Mouse (Mus musculus): ENCODE data around the gene Upp2. TPM values are rescaled to one million over a fixed set of nuclear protein-coding genes. Genes with fewer than 3 reads are reported as not detected.
A peak's percentile ranks its signal among the peaks of the same experiment; 100 is the strongest.

Gene Upp2
- polyA plus RNA-seq, 1 experiment = 41.1 TPM

DNA sequence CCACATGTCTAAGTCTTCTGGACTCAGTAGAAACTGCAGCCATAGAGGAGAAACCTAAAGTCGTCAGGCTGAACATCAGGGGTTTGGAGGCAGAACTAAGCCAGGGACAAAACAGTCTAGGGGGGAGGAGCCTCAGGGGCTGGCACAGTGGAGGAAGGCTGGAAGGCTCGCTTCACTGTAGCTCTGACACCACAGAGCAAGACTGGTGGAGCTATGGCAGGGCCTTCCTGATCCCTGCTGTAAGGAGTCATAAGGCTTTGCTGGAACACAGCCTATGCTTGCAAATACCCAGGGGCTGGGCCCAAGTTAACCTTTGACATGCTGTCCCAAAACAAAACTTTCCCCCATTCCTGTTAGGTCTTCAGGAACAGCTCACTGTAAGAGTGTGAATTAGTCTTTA lies 185.8 kb downstream of the Upp2 start:
- no peak overlapping the region for H3K27ac ChIP-seq (ENCODE audit: insufficient read depth, low read length)
- no peaks in the 10 kb centered on the region for H3K4me1 ChIP-seq (ENCODE audit: control insufficient read depth, insufficient read depth, low read length)
- H3K4me3 ChIP-seq (ENCODE audit: insufficient read depth, low read length) = no peak overlapping the region
- TF ChIP-seq CTCF (IDR thresholded peaks at IDR 0.05; ENCODE audit: extremely low read depth, insufficient read depth, low read length) (no peak), POLR2A (IDR thresholded peaks at IDR 0.05; ENCODE audit: extremely low read depth, insufficient read depth, low read length) (no peak)

DNA sequence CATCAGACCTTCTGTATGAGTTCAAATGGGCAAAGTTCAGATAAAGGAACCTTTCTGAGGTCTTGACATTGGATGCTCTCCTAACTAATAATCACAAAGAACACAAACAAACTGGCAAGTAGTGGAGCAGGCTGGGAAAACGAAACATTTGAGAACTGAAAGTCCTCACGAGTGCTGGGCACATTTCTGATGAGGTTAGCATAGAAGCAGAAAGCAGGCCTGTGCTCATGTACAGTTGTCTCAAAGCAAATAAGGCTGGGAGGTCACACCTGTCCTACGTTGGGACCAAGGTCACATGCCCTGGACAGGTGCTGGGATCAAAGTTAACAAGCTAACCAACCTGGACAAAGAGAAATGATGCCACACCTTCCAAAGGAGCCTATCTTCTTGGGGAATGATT lies 187.6 kb downstream of the Upp2 start:
- TF ChIP-seq CTCF (IDR thresholded peaks at IDR 0.05; ENCODE audit: extremely low read depth, insufficient read depth, low read length) (no peak), POLR2A (IDR thresholded peaks at IDR 0.05; ENCODE audit: extremely low read depth, insufficient read depth, low read length) (no peak)
- H3K4me1 ChIP-seq (ENCODE audit: control insufficient read depth, insufficient read depth, low read length) = no peaks in the 10 kb centered on the region
- H3K27ac ChIP-seq (ENCODE audit: insufficient read depth, low read length) = no peak overlapping the region
- H3K4me3 ChIP-seq (ENCODE audit: insufficient read depth, low read length) = no peak overlapping the region

DNA sequence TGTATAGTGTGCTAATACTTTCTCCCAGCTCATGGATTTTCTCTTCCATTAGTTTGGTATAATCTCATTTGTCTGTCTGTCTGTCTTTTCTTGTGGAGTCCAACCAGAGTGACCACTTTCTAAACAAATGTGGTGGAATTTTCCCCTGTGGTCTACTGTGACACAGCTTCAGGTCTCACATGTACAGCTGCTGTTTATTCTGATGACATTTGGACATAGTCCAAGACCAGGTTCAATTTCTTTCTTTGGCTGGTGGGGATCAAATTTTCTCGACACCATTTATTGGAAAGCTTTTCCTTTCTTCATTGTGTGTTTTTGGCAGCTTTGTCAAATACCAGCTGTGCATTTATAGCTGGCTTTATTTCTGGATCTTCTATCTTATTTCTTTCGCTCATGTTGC lies 191.0 kb downstream of the Upp2 start:
- no peak overlapping the region for H3K27ac ChIP-seq (ENCODE audit: insufficient read depth, low read length)
- no peaks in the 10 kb centered on the region for H3K4me1 ChIP-seq (ENCODE audit: control insufficient read depth, insufficient read depth, low read length)
- H3K4me3 ChIP-seq (ENCODE audit: insufficient read depth, low read length) = no peak overlapping the region
- TF ChIP-seq POLR2A (IDR thresholded peaks at IDR 0.05; ENCODE audit: extremely low read depth, insufficient read depth, low read length) = no peak
- TF ChIP-seq CTCF (IDR thresholded peaks at IDR 0.05; ENCODE audit: extremely low read depth, insufficient read depth, low read length) = no peak

DNA sequence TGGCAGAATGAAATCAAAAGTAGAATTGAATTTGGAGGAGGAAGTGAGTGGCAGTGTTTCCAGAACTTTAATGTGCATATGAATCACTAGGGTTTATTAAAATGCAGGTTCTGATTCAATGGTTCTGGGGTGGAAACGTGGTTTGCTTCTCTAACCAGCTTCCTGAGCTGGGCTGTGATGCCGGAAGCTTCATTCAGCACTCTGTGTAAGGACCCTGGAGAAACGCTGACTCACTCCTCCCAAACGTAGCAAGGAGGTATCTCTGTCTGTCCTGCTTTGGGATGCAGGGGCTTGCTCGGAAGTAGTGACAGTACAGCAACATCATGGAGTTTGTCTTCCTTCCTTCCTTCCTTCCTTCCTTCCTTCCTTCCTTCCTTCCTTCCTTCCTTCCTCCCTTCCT lies 192.6 kb downstream of the Upp2 start:
- Histone ChIP-seq H3K4me1 (ENCODE audit: control insufficient read depth, insufficient read depth, low read length) (no peaks in the 10 kb centered on the region), H3K4me3 (ENCODE audit: insufficient read depth, low read length) (no peak overlapping the region)

DNA sequence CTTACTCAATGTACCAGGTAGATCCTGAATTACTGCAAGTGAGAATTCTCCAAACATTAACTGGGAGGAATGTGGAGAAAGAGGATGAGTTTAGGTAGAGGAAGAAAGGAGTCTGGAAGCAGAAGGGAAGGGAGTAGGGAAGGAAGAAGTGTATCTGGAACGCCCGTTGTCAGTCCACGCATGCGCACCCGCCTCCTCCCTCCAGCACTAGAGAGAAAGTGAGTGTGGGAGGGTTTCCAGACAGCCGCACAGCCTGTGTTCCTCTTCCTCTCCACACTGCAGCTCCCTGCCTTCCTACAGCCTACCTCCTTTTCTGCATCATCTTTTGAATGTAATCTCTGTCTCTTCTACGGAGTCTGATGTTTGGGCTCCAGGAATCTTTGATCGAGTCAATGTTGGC lies 198.0 kb downstream of the Upp2 start:
- TF ChIP-seq POLR2A (IDR thresholded peaks at IDR 0.05; ENCODE audit: extremely low read depth, insufficient read depth, low read length) = 0 out of 2 replicates have a peak, but pooled peaks have one; percentile 16
- TF ChIP-seq CTCF (IDR thresholded peaks at IDR 0.05; ENCODE audit: extremely low read depth, insufficient read depth, low read length) = no peak
- H3K4me1 ChIP-seq (ENCODE audit: control insufficient read depth, insufficient read depth, low read length) = no peaks in the 10 kb centered on the region
- H3K27ac ChIP-seq (ENCODE audit: insufficient read depth, low read length) = no peak overlapping the region
- no peak overlapping the region for H3K4me3 ChIP-seq (ENCODE audit: insufficient read depth, low read length)

More for the DNA sequence above, 192.6 kb downstream of the Upp2 start:
- no peak overlapping the region for H3K27ac ChIP-seq (ENCODE audit: insufficient read depth, low read length)
- TF ChIP-seq POLR2A (IDR thresholded peaks at IDR 0.05; ENCODE audit: extremely low read depth, insufficient read depth, low read length) (no peak), CTCF (IDR thresholded peaks at IDR 0.05; ENCODE audit: extremely low read depth, insufficient read depth, low read length) (no peak)

DNA sequence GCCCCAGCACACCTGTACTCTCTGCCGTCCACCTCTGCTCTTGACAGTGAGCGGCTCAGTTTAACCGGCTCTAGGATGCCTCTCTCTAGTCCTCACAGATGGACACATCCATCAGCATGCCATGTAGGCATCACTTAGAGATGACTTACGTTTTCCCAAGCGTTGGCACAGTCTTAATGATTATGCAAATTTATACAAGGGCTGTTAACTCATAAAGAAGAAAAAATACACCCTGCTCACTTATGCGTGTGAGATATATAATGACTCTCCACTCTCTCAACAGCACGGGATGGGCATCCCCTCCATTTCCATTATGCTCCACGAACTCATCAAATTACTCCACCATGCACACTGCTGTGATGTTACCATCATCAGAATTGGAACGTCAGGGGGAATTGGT lies 206.7 kb downstream of the Upp2 start:
- Histone ChIP-seq H3K4me1 (ENCODE audit: control insufficient read depth, insufficient read depth, low read length) (no peaks in the 10 kb centered on the region), H3K27ac (ENCODE audit: insufficient read depth, low read length) (no peak overlapping the region), H3K4me3 (ENCODE audit: insufficient read depth, low read length) (no peak overlapping the region)
- TF ChIP-seq POLR2A (IDR thresholded peaks at IDR 0.05; ENCODE audit: extremely low read depth, insufficient read depth, low read length) (no peak), CTCF (IDR thresholded peaks at IDR 0.05; ENCODE audit: extremely low read depth, insufficient read depth, low read length) (no peak)

DNA sequence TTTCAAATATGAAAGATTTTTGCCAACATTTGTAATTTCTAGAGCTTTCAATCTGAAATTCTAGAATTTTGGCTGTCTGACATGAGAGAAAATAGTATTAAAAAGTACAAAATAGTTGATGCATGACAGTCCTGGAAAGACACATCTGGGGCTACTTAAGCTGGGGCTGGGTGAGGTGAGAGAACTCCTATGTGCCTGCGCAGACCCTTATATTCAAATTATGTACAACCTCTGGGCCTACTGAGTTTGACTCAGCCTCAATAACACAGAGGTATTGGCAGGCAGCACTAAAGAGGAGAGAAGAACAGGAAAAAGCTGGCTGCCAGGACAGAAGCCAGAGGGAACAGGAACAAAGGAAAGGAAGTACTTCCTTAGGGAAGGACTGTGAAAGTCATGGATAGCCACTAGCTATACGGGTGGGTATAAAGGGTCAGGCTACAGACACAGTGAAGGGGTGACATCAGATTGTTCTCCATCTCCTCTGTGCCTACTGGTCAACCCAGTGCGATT lies 211.9 kb downstream of the Upp2 start:
- TF ChIP-seq POLR2A (IDR thresholded peaks at IDR 0.05; ENCODE audit: extremely low read depth, insufficient read depth, low read length) = no peak
- no peak for TF ChIP-seq CTCF (IDR thresholded peaks at IDR 0.05; ENCODE audit: extremely low read depth, insufficient read depth, low read length)
- Histone ChIP-seq H3K4me3 (ENCODE audit: insufficient read depth, low read length) (no peak overlapping the region), H3K4me1 (ENCODE audit: control insufficient read depth, insufficient read depth, low read length) (no peaks in the 10 kb centered on the region), H3K27ac (ENCODE audit: insufficient read depth, low read length) (no peak overlapping the region)

DNA sequence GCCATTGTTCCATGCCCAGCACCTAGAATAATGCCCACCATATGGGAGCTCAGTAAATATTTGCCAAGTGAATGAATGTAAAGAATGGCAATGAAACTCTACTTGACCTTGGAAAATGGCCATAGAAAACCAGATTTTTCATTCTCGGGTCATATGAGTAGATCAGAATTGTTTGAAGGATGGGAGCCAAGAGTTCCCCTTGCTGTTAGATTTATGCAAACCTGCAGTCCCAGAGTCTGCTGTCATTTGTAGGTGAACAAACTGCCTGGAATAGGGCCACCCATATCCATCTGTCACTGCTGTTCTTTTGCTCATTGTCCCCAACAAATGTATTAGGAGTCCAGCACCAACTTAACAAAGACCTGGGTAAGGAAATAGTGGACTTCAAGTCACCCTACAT lies 216.4 kb downstream of the Upp2 start:
- no peak overlapping the region for H3K4me3 ChIP-seq (ENCODE audit: insufficient read depth, low read length)
- H3K27ac ChIP-seq (ENCODE audit: insufficient read depth, low read length) = no peak overlapping the region
- no peak for TF ChIP-seq CTCF (IDR thresholded peaks at IDR 0.05; ENCODE audit: extremely low read depth, insufficient read depth, low read length)
- H3K4me1 ChIP-seq (ENCODE audit: control insufficient read depth, insufficient read depth, low read length) = peaks cover 1% of the 10 kb centered on the region; the same call in 1 of the 2 replicates

DNA sequence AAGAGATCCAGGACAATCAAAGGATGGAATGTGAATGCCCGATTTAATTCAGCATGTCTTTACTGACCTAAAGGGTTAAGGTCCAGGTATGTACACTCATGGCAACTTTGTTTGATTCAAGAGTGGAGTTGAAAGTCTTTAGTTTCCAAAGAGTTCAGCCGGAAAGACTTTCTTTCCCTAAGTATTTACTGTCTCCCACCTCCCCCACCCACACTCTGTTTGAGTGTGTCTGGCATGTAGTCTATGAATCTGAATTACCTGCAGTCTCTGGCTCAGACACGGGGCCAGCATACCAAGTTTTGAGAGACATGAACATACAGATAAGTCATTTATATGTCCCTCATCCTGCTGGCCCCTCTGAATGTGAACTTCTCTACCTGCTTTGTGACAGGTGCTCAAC lies 219.1 kb downstream of the Upp2 start:
- no peak for TF ChIP-seq POLR2A (IDR thresholded peaks at IDR 0.05; ENCODE audit: extremely low read depth, insufficient read depth, low read length)
- TF ChIP-seq CTCF (IDR thresholded peaks at IDR 0.05; ENCODE audit: extremely low read depth, insufficient read depth, low read length) = no peak
- Histone ChIP-seq H3K27ac (ENCODE audit: insufficient read depth, low read length) (no peak overlapping the region), H3K4me1 (ENCODE audit: control insufficient read depth, insufficient read depth, low read length) (peaks cover 1% of the 10 kb centered on the region; the same call in 1 of the 2 replicates), H3K4me3 (ENCODE audit: insufficient read depth, low read length) (no peak overlapping the region)

DNA sequence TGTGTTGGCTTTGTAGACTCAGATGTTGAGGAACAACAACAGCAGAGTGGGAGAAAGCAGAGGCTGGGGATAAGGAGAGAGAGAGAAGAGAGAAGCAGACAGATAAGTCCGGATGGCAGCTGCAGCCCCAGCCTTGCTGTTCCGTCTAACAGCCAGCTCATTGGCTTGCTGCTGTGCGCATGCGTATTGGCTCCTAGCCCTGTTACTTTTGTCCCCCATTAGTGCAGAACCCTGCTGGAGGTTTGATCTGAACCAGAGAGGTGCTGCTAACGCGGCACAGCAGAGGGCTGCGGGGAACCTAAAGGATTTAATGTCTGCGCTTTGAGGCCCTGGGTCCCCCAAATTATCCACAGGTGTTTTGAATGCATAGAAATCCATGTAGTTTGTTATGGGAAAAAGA lies 219.6 kb downstream of the Upp2 start:
- no peak for TF ChIP-seq POLR2A (IDR thresholded peaks at IDR 0.05; ENCODE audit: extremely low read depth, insufficient read depth, low read length)
- no peak for TF ChIP-seq CTCF (IDR thresholded peaks at IDR 0.05; ENCODE audit: extremely low read depth, insufficient read depth, low read length)
- Histone ChIP-seq H3K4me1 (ENCODE audit: control insufficient read depth, insufficient read depth, low read length) (peaks cover 1% of the 10 kb centered on the region; the same call in 1 of the 2 replicates), H3K27ac (ENCODE audit: insufficient read depth, low read length) (no peak overlapping the region), H3K4me3 (ENCODE audit: insufficient read depth, low read length) (no peak overlapping the region)

All from cortical plate, adult 2 months (tissue).